Mouse (Mus musculus): ENCODE measurements around the gene A630023A22Rik. TPM values are rescaled to one million over a fixed set of nuclear protein-coding genes. Genes with fewer than 3 reads are reported as not detected.

Gene A630023A22Rik
- total and polyA plus RNA-seq, 2 experiments from 2014 or later: 2.2 TPM; not detected in 1

DNA sequence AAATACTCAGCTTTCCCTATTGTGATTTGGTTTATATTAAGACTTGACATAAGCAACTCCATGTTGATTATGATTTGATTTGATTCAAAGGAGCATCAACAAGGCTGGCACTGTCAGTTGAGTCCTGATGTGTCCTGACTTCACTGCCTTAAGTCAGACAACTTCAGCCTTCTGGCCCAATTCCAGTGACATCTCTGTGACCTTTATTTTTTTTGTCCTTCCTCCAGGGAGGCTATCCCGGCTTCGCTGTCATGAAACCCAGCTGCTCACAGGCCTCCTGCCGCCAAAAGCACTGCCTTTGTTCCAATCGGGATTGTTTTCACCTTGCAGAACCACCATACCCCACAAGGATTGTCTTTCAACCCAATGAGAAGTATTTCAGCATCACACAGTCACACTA, 27.2 kb downstream of the A630023A22Rik start:
- ATAC-seq: no peak
- Histone ChIP-seq H3K4me2 (ENCODE audit: low read depth, low read length) (no peak overlapping the region), H3K36me3 (ENCODE audit: insufficient read depth, low read length) (no peaks in the 10 kb centered on the region), H3K27ac (no peak overlapping the region), H3K4me3 (ENCODE audit: low read length) (no peak overlapping the region), H3K9ac (replicated peaks; ENCODE audit: low read length) (no peak overlapping the region), H3K27me3 (ENCODE audit: insufficient read depth, low read length) (no peaks in the 10 kb centered on the region), H3K9me3 (ENCODE audit: low read length) (no peaks in the 10 kb centered on the region), H3K4me1 (ENCODE audit: insufficient read depth, low read length) (no peaks in the 10 kb centered on the region)
- WGBS: 21% methylated on average over 4 of the region's 4 CpGs
- TF ChIP-seq CTCF (IDR thresholded peaks at IDR 0.05; ENCODE audit: low read depth): no peak
- DNase-seq (ENCODE audit: low spot score): no peak

DNA sequence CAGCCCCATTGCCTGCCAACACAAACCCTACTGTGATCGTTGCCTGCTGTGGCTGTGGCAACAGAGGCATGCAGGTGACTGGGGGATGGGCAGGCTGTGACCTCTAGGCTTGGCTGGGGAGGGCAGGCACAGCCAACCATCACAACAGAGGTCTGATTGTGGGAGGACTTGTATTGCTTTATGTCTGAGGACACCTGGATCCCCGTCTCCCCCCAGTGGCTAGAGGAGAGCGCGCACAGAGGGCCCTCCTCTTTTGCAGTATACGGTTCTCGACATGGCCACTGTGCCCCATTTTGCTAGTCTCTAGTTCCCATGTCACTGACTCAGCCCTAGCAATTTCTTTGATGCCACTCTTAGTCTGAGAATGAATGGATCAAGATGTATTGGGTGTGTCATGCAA, 30.9 kb downstream of the A630023A22Rik start:
- 77% methylated on average over 6 of the region's 6 CpGs for WGBS
- no peaks in the 10 kb centered on the region for H3K4me1 ChIP-seq (ENCODE audit: insufficient read depth, low read length)
- peak; percentile 22; the same call in 1 of the 2 replicates for TF ChIP-seq CTCF (IDR thresholded peaks at IDR 0.05; ENCODE audit: low read depth)

GRCm38 (mm10) chr14:34052516-34052915, 50.0 kb downstream of the A630023A22Rik start, which contains the start of gene Antxrl:
Gene Antxrl, plus strand, starts transcription at chr14:34052707.
- no peak within 1 kb of the TSS for H3K9ac ChIP-seq (replicated peaks; ENCODE audit: low read length)
- ATAC-seq (no peak), DNase-seq (ENCODE audit: low spot score) (no peak)
- H3K27me3 ChIP-seq (ENCODE audit: insufficient read depth, low read length): no peaks in the 10 kb centered on the region
- no peaks in the 10 kb centered on the region for H3K4me1 ChIP-seq (ENCODE audit: insufficient read depth, low read length)
- H3K4me3 ChIP-seq (ENCODE audit: low read length): no peak within 1 kb of the TSS
- no peaks in the 10 kb centered on the region for H3K9me3 ChIP-seq (ENCODE audit: low read length)
- no peak for TF ChIP-seq CTCF (IDR thresholded peaks at IDR 0.05; ENCODE audit: low read depth)
- no peak within 1 kb of the TSS for H3K27ac ChIP-seq
- H3K36me3 ChIP-seq (ENCODE audit: insufficient read depth, low read length): no peaks in the 10 kb centered on the region
- WGBS: 89% methylated on average over 6 of the region's 6 CpGs
- H3K4me2 ChIP-seq (ENCODE audit: low read depth, low read length): no peak within 1 kb of the TSS

More for the DNA sequence above, 30.9 kb downstream of the A630023A22Rik start:
- H3K4me3 ChIP-seq (ENCODE audit: low read length): no peak overlapping the region
- no peak overlapping the region for H3K4me2 ChIP-seq (ENCODE audit: low read depth, low read length)
- peak; percentile 11 for DNase-seq (ENCODE audit: low spot score)
- no peaks in the 10 kb centered on the region for H3K27me3 ChIP-seq (ENCODE audit: insufficient read depth, low read length)
- no peak for ATAC-seq
- no peaks in the 10 kb centered on the region for H3K9me3 ChIP-seq (ENCODE audit: low read length)
- no peak overlapping the region for H3K27ac ChIP-seq
- H3K9ac ChIP-seq (replicated peaks; ENCODE audit: low read length): no peak overlapping the region
- no peaks in the 10 kb centered on the region for H3K36me3 ChIP-seq (ENCODE audit: insufficient read depth, low read length)

GRCm38 (mm10) chr14:34050101-34050779, 52.3 kb downstream of the A630023A22Rik start:
- 67% methylated on average over 5 of the region's 5 CpGs for WGBS
- ATAC-seq (0 out of 2 replicates have a peak, but pooled peaks have one; percentile 38), DNase-seq (ENCODE audit: low spot score) (peak; percentile 28)
- Histone ChIP-seq H3K4me1 (ENCODE audit: insufficient read depth, low read length) (no peaks in the 10 kb centered on the region), H3K27ac (no peak overlapping the region), H3K36me3 (ENCODE audit: insufficient read depth, low read length) (no peaks in the 10 kb centered on the region), H3K4me2 (ENCODE audit: low read depth, low read length) (no peak overlapping the region), H3K4me3 (ENCODE audit: low read length) (no peak overlapping the region), H3K27me3 (ENCODE audit: insufficient read depth, low read length) (no peaks in the 10 kb centered on the region), H3K9ac (replicated peaks; ENCODE audit: low read length) (no peak overlapping the region), H3K9me3 (ENCODE audit: low read length) (no peaks in the 10 kb centered on the region)
- no peak for TF ChIP-seq CTCF (IDR thresholded peaks at IDR 0.05; ENCODE audit: low read depth)

- Histone ChIP-seq H3K27me3 (ENCODE audit: insufficient read depth, low read length) (no peaks in the 10 kb centered on the region), H3K27ac (no peak overlapping the region), H3K4me2 (ENCODE audit: low read depth, low read length) (no peak overlapping the region), H3K9me3 (ENCODE audit: low read length) (no peaks in the 10 kb centered on the region), H3K4me1 (ENCODE audit: insufficient read depth, low read length) (no peaks in the 10 kb centered on the region), H3K9ac (replicated peaks; ENCODE audit: low read length) (no peak overlapping the region), H3K36me3 (ENCODE audit: insufficient read depth, low read length) (no peaks in the 10 kb centered on the region), H3K4me3 (ENCODE audit: low read length) (no peak overlapping the region)
- DNase-seq (ENCODE audit: low spot score) (no peak), ATAC-seq (no peak)
- WGBS: 82% methylated on average over 3 of the region's 3 CpGs
- no peak for TF ChIP-seq CTCF (IDR thresholded peaks at IDR 0.05; ENCODE audit: low read depth)
Measured at GRCm38 (mm10) chr14:34043341-34043740, 59.2 kb downstream of the A630023A22Rik start.

- Histone ChIP-seq H3K4me3 (ENCODE audit: low read length) (no peak overlapping the region), H3K4me1 (ENCODE audit: insufficient read depth, low read length) (no peaks in the 10 kb centered on the region), H3K9me3 (ENCODE audit: low read length) (no peaks in the 10 kb centered on the region), H3K27me3 (ENCODE audit: insufficient read depth, low read length) (no peaks in the 10 kb centered on the region), H3K4me2 (ENCODE audit: low read depth, low read length) (no peak overlapping the region), H3K9ac (replicated peaks; ENCODE audit: low read length) (no peak overlapping the region), H3K36me3 (ENCODE audit: insufficient read depth, low read length) (no peaks in the 10 kb centered on the region), H3K27ac (no peak overlapping the region)
- no peak for DNase-seq (ENCODE audit: low spot score)
- 82% methylated on average over 4 of the region's 4 CpGs for WGBS
- ATAC-seq: no peak
- no peak for TF ChIP-seq CTCF (IDR thresholded peaks at IDR 0.05; ENCODE audit: low read depth)
Measured at GRCm38 (mm10) chr14:34041241-34041640, 61.3 kb downstream of the A630023A22Rik start.

Measured in hindbrain, postnatal 0 days (tissue).